Mouse (Mus musculus) testis, adult 2 months (tissue): ENCODE results near the gene Ap3s2.

Experiments
- CTCF ChIP-seq: fragments of 200-500 bp; IDR thresholded peaks from 2 replicates; pipeline ENCODE4 v1.5.1; 2012; ENCODE audit warnings: low read depth, mild to moderate bottlenecking, inconsistent platforms, low read length, moderate library complexity; ENCODE audit not compliant: control insufficient read depth, insufficient read depth, insufficient replicate concordance
- POLR2A ChIP-seq: fragments of 200-500 bp; IDR thresholded peaks from 2 replicates; pipeline ENCODE4 v1.6.1; 2012; ENCODE audit warnings: low read depth, mild to moderate bottlenecking, inconsistent platforms, low read length, moderate library complexity; ENCODE audit not compliant: control insufficient read depth

DNA sequence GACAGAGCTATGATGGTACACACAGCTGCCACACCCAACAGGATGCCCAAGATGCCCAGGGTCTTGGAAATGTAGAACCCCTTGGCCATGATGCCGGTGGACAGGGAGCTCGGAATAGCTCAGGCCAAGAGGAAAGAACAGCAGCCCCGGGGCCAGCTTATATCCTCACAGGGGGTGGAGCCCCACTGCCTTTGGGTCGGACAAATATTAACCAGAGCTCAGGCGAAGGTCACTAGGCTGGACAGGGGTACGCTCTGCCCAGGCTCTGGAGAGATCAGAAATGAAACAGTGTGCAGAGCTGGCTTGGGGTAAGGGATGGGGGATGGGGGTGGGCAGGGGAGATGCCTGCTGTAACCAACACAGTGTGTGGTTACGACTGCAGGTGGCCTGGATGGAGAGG, 78.3 kb downstream of the Ap3s2 start:
- no peak for TF ChIP-seq POLR2A
- no peak for TF ChIP-seq CTCF
